Mouse (Mus musculus): ENCODE data around the gene Btbd9. TPM values are rescaled to one million over a fixed set of nuclear protein-coding genes. Genes with fewer than 3 reads are reported as not detected.

The Btbd9 gene
- polyA plus RNA-seq, 1 experiment = 15.3 TPM

GRCm38 (mm10) chr17:30606206-30606605 is 29.9 kb upstream of the Btbd9 start:
- Histone ChIP-seq H3K79me3 (ENCODE audit: low read depth) (peaks cover 46% of the 10 kb centered on the region), H3K27me3 (ENCODE audit: control insufficient read depth, insufficient read depth, insufficient read length) (no peaks in the 10 kb centered on the region), H3K4me3 (ENCODE audit: insufficient read depth, poor library complexity, severe bottlenecking) (no peak overlapping the region), H3K36me3 (ENCODE audit: control insufficient read depth, insufficient read depth) (peaks cover 42% of the 10 kb centered on the region), H3K79me2 (ENCODE audit: control insufficient read depth, insufficient read depth) (peaks cover 83% of the 10 kb centered on the region), H3ac (ENCODE audit: control insufficient read depth, insufficient read length, low read depth) (no peak overlapping the region)
- TF ChIP-seq FOSL1 (IDR thresholded peaks at IDR 0.05; ENCODE audit: insufficient read depth, low read length, poor library complexity, severe bottlenecking) (no peak), CEBPB (IDR thresholded peaks at IDR 0.05; ENCODE audit: low read depth) (no peak), MYOD1 (IDR thresholded peaks at IDR 0.05; ENCODE audit: control insufficient read depth, insufficient read length, low read depth) (no peak), USF1 (IDR thresholded peaks at IDR 0.05; ENCODE audit: low read depth) (no peak), CTCF (IDR thresholded peaks at IDR 0.05; ENCODE audit: control insufficient read depth, insufficient read depth, insufficient read length) (no peak), MYOG (IDR thresholded peaks at IDR 0.05; ENCODE audit: control insufficient read depth, extremely low read depth, insufficient read length) (no peak), MAX (IDR thresholded peaks at IDR 0.05) (no peak)

- peaks cover 35% of the 10 kb centered on the region for H3K79me3 ChIP-seq (ENCODE audit: low read depth)
- no peak overlapping the region for H3ac ChIP-seq (ENCODE audit: control insufficient read depth, insufficient read length, low read depth)
- no peaks in the 10 kb centered on the region for H3K27me3 ChIP-seq (ENCODE audit: control insufficient read depth, insufficient read depth, insufficient read length)
- H3K79me2 ChIP-seq (ENCODE audit: control insufficient read depth, insufficient read depth) = peaks cover 75% of the 10 kb centered on the region
- TF ChIP-seq MYOD1 (IDR thresholded peaks at IDR 0.05; ENCODE audit: control insufficient read depth, insufficient read length, low read depth) = no peak
- TF ChIP-seq CEBPB (IDR thresholded peaks at IDR 0.05; ENCODE audit: low read depth) = no peak
- no peak for TF ChIP-seq MAX (IDR thresholded peaks at IDR 0.05)
- TF ChIP-seq USF1 (IDR thresholded peaks at IDR 0.05; ENCODE audit: low read depth) = no peak
- TF ChIP-seq FOSL1 (IDR thresholded peaks at IDR 0.05; ENCODE audit: insufficient read depth, low read length, poor library complexity, severe bottlenecking) = no peak
- no peak for TF ChIP-seq MYOG (IDR thresholded peaks at IDR 0.05; ENCODE audit: control insufficient read depth, extremely low read depth, insufficient read length)
- TF ChIP-seq CTCF (IDR thresholded peaks at IDR 0.05; ENCODE audit: control insufficient read depth, insufficient read depth, insufficient read length) = no peak
- peaks cover 53% of the 10 kb centered on the region for H3K36me3 ChIP-seq (ENCODE audit: control insufficient read depth, insufficient read depth)
- H3K4me3 ChIP-seq (ENCODE audit: insufficient read depth, poor library complexity, severe bottlenecking) = no peak overlapping the region
Observed at GRCm38 (mm10) chr17:30605001-30605400, 28.7 kb upstream of the Btbd9 start.

GRCm38 (mm10) chr17:30604296-30604695 is 28.0 kb upstream of the Btbd9 start:
- Histone ChIP-seq H3K79me2 (ENCODE audit: control insufficient read depth, insufficient read depth) (peaks cover 69% of the 10 kb centered on the region), H3K27me3 (ENCODE audit: control insufficient read depth, insufficient read depth, insufficient read length) (no peaks in the 10 kb centered on the region), H3K4me3 (ENCODE audit: insufficient read depth, poor library complexity, severe bottlenecking) (no peak overlapping the region), H3ac (ENCODE audit: control insufficient read depth, insufficient read length, low read depth) (no peak overlapping the region), H3K79me3 (ENCODE audit: low read depth) (peaks cover 34% of the 10 kb centered on the region), H3K36me3 (ENCODE audit: control insufficient read depth, insufficient read depth) (peaks cover 59% of the 10 kb centered on the region)
- TF ChIP-seq MAX (IDR thresholded peaks at IDR 0.05) (no peak), USF1 (IDR thresholded peaks at IDR 0.05; ENCODE audit: low read depth) (no peak), CTCF (IDR thresholded peaks at IDR 0.05; ENCODE audit: control insufficient read depth, insufficient read depth, insufficient read length) (no peak), FOSL1 (IDR thresholded peaks at IDR 0.05; ENCODE audit: insufficient read depth, low read length, poor library complexity, severe bottlenecking) (no peak), MYOG (IDR thresholded peaks at IDR 0.05; ENCODE audit: control insufficient read depth, extremely low read depth, insufficient read length) (no peak), CEBPB (IDR thresholded peaks at IDR 0.05; ENCODE audit: low read depth) (no peak), MYOD1 (IDR thresholded peaks at IDR 0.05; ENCODE audit: control insufficient read depth, insufficient read length, low read depth) (no peak)

- Histone ChIP-seq H3K4me3 (ENCODE audit: insufficient read depth, poor library complexity, severe bottlenecking) (no peak overlapping the region), H3K27me3 (ENCODE audit: control insufficient read depth, insufficient read depth, insufficient read length) (no peaks in the 10 kb centered on the region), H3K79me3 (ENCODE audit: low read depth) (peaks cover 17% of the 10 kb centered on the region), H3K36me3 (ENCODE audit: control insufficient read depth, insufficient read depth) (peaks cover 74% of the 10 kb centered on the region), H3ac (ENCODE audit: control insufficient read depth, insufficient read length, low read depth) (no peak overlapping the region), H3K79me2 (ENCODE audit: control insufficient read depth, insufficient read depth) (peaks cover 47% of the 10 kb centered on the region)
- TF ChIP-seq FOSL1 (IDR thresholded peaks at IDR 0.05; ENCODE audit: insufficient read depth, low read length, poor library complexity, severe bottlenecking) (no peak), USF1 (IDR thresholded peaks at IDR 0.05; ENCODE audit: low read depth) (no peak), MYOG (IDR thresholded peaks at IDR 0.05; ENCODE audit: control insufficient read depth, extremely low read depth, insufficient read length) (no peak), MYOD1 (IDR thresholded peaks at IDR 0.05; ENCODE audit: control insufficient read depth, insufficient read length, low read depth) (no peak), MAX (IDR thresholded peaks at IDR 0.05) (no peak), CEBPB (IDR thresholded peaks at IDR 0.05; ENCODE audit: low read depth) (no peak), CTCF (IDR thresholded peaks at IDR 0.05; ENCODE audit: control insufficient read depth, insufficient read depth, insufficient read length) (no peak)
Observed at GRCm38 (mm10) chr17:30602175-30602574, 25.9 kb upstream of the Btbd9 start.

- H3ac ChIP-seq (ENCODE audit: control insufficient read depth, insufficient read length, low read depth) = no peak overlapping the region
- H3K79me2 ChIP-seq (ENCODE audit: control insufficient read depth, insufficient read depth) = peaks cover 14% of the 10 kb centered on the region
- TF ChIP-seq FOSL1 (IDR thresholded peaks at IDR 0.05; ENCODE audit: insufficient read depth, low read length, poor library complexity, severe bottlenecking) (no peak), CEBPB (IDR thresholded peaks at IDR 0.05; ENCODE audit: low read depth) (no peak), USF1 (IDR thresholded peaks at IDR 0.05; ENCODE audit: low read depth) (no peak), CTCF (IDR thresholded peaks at IDR 0.05; ENCODE audit: control insufficient read depth, insufficient read depth, insufficient read length) (no peak), MYOG (IDR thresholded peaks at IDR 0.05; ENCODE audit: control insufficient read depth, extremely low read depth, insufficient read length) (no peak), MYOD1 (IDR thresholded peaks at IDR 0.05; ENCODE audit: control insufficient read depth, insufficient read length, low read depth) (no peak), MAX (IDR thresholded peaks at IDR 0.05) (no peak)
- H3K4me3 ChIP-seq (ENCODE audit: insufficient read depth, poor library complexity, severe bottlenecking) = no peak overlapping the region
- peaks cover 87% of the 10 kb centered on the region for H3K36me3 ChIP-seq (ENCODE audit: control insufficient read depth, insufficient read depth)
- no peaks in the 10 kb centered on the region for H3K79me3 ChIP-seq (ENCODE audit: low read depth)
- no peaks in the 10 kb centered on the region for H3K27me3 ChIP-seq (ENCODE audit: control insufficient read depth, insufficient read depth, insufficient read length)
Observed at GRCm38 (mm10) chr17:30598300-30598699, 22.0 kb upstream of the Btbd9 start.

GRCm38 (mm10) chr17:30597786-30598185 is 21.5 kb upstream of the Btbd9 start:
- Histone ChIP-seq H3K36me3 (ENCODE audit: control insufficient read depth, insufficient read depth) (peaks cover 87% of the 10 kb centered on the region), H3ac (ENCODE audit: control insufficient read depth, insufficient read length, low read depth) (no peak overlapping the region), H3K4me3 (ENCODE audit: insufficient read depth, poor library complexity, severe bottlenecking) (no peak overlapping the region), H3K79me2 (ENCODE audit: control insufficient read depth, insufficient read depth) (peaks cover 14% of the 10 kb centered on the region), H3K27me3 (ENCODE audit: control insufficient read depth, insufficient read depth, insufficient read length) (no peaks in the 10 kb centered on the region), H3K79me3 (ENCODE audit: low read depth) (no peaks in the 10 kb centered on the region)
- TF ChIP-seq CTCF (IDR thresholded peaks at IDR 0.05; ENCODE audit: control insufficient read depth, insufficient read depth, insufficient read length) (no peak), MYOD1 (IDR thresholded peaks at IDR 0.05; ENCODE audit: control insufficient read depth, insufficient read length, low read depth) (no peak), FOSL1 (IDR thresholded peaks at IDR 0.05; ENCODE audit: insufficient read depth, low read length, poor library complexity, severe bottlenecking) (no peak), MYOG (IDR thresholded peaks at IDR 0.05; ENCODE audit: control insufficient read depth, extremely low read depth, insufficient read length) (no peak), USF1 (IDR thresholded peaks at IDR 0.05; ENCODE audit: low read depth) (no peak), MAX (IDR thresholded peaks at IDR 0.05) (no peak), CEBPB (IDR thresholded peaks at IDR 0.05; ENCODE audit: low read depth) (no peak)

Data from C2C12 (cell line).